20 mouse cellular contexts compared by ENCODE assay signal in genomic region chr8:69897857-69898256, GRCm38 (mm10). TPM values are rescaled to one million over a fixed set of nuclear protein-coding genes. Genes with fewer than 3 reads are reported as not detected.
DNase-seq lines count a peak whose midpoint lies in the region; ATAC-seq and TF ChIP-seq lines count a peak whose summit lies in the region.
"Had no signal": no experiment of that assay in that cellular context is flagged by ENCODE, and none has a peak within 500 bp of the region (broad histone marks: within the 10 kb centered on the region; RNA-seq: fewer than 3 reads in every experiment).

No protein-coding gene starts in this region.

- H3K36me3 ChIP-seq in forebrain, embryonic 13.5 days (ENCODE audit: poor library complexity, severe bottlenecking): peaks cover 31% of the 10 kb centered on the region
- no peaks in the 10 kb centered on the region for H3K36me3 ChIP-seq in forebrain, embryonic 11.5 days (ENCODE audit: control insufficient read depth, insufficient read depth, low read length)
- peaks cover 19% of the 10 kb centered on the region; the same call in 1 of the 2 replicates for H3K36me3 ChIP-seq in kidney, embryonic 16.5 days (ENCODE audit: insufficient read depth, low read length)
- peaks cover 28% of the 10 kb centered on the region for H3K36me3 ChIP-seq in liver, embryonic 11.5 days (ENCODE audit: control insufficient read depth, insufficient read depth, low read length)
- no peaks in the 10 kb centered on the region for H3K36me3 ChIP-seq in myocyte (ENCODE audit: control insufficient read depth, insufficient read depth)

- H3K9me3 ChIP-seq in forebrain, embryonic 13.5 days (replicated peaks): no peaks in the 10 kb centered on the region
- H3K9me3 ChIP-seq in forebrain, embryonic 11.5 days (ENCODE audit: control insufficient read depth, low read length): no peaks in the 10 kb centered on the region
- H3K9me3 ChIP-seq in kidney, embryonic 16.5 days (ENCODE audit: low read length): no peaks in the 10 kb centered on the region
- H3K9me3 ChIP-seq in liver, embryonic 11.5 days (ENCODE audit: control insufficient read depth, low read length): no peaks in the 10 kb centered on the region
- H3K9me3 ChIP-seq: forebrain, embryonic 10.5 days; heart, embryonic 15.5 days; hindbrain, embryonic 15.5 days; limb, embryonic 15.5 days; lung, embryonic 15.5 days; midbrain, embryonic 10.5 days had no signal

- H3K27me3 ChIP-seq in forebrain, embryonic 13.5 days: no peaks in the 10 kb centered on the region
- no peaks in the 10 kb centered on the region for H3K27me3 ChIP-seq in forebrain, embryonic 11.5 days (ENCODE audit: control insufficient read depth, insufficient read depth, low read length)
- no peaks in the 10 kb centered on the region for H3K27me3 ChIP-seq in kidney, embryonic 16.5 days (ENCODE audit: insufficient read depth, low read length)
- H3K27me3 ChIP-seq in liver, embryonic 11.5 days (replicated peaks; ENCODE audit: control insufficient read depth, insufficient read depth, low read length): no peaks in the 10 kb centered on the region
- no peaks in the 10 kb centered on the region for H3K27me3 ChIP-seq in myocyte (ENCODE audit: control insufficient read depth, insufficient read depth, insufficient read length)
- H3K27me3 ChIP-seq: heart, embryonic 15.5 days; hindbrain, embryonic 15.5 days; limb, embryonic 15.5 days; lung, embryonic 15.5 days had no signal

- H3K9ac ChIP-seq in forebrain, embryonic 13.5 days: peak overlapping the region; percentile 6; the same call in 1 of the 2 replicates
- no peak overlapping the region for H3K9ac ChIP-seq in forebrain, embryonic 11.5 days (ENCODE audit: low read length)
- no peak overlapping the region for H3K9ac ChIP-seq in kidney, embryonic 16.5 days (replicated peaks; ENCODE audit: low read length)
- H3K9ac ChIP-seq in liver, embryonic 11.5 days (ENCODE audit: low read depth, low read length): no peak overlapping the region
- H3K9ac ChIP-seq: heart, embryonic 15.5 days; hindbrain, embryonic 15.5 days; limb, embryonic 15.5 days; lung, embryonic 15.5 days had no signal

- no peak overlapping the region for H3K4me3 ChIP-seq in forebrain, embryonic 13.5 days
- H3K4me3 ChIP-seq in forebrain, embryonic 11.5 days (ENCODE audit: low read depth, low read length): no peak overlapping the region
- H3K4me3 ChIP-seq in kidney, embryonic 16.5 days (ENCODE audit: low read length): no peak overlapping the region
- H3K4me3 ChIP-seq in liver, embryonic 11.5 days (ENCODE audit: low read depth, low read length): no peak overlapping the region
- H3K4me3 ChIP-seq in myocyte: no peak overlapping the region
- H3K4me3 ChIP-seq: forebrain, embryonic 10.5 days; heart, embryonic 15.5 days; hindbrain, embryonic 15.5 days; limb, embryonic 15.5 days; lung, embryonic 15.5 days; midbrain, embryonic 10.5 days had no signal

- DNase-seq in forebrain, embryonic 11.5 days (ENCODE audit: low spot score): no peak
- DNase-seq in kidney, adult 8-10 months: peak; percentile 46 to 51
- no peak for DNase-seq in liver, embryonic 11.5 days (ENCODE audit: low spot score)
- DNase-seq in liver: no peak
- no peak for DNase-seq in layer of hippocampus, postnatal 36 days
- DNase-seq: adrenal gland, postnatal 14 days; cerebellum, adult 9-10 months had no signal

- H3K4me1 ChIP-seq in forebrain, embryonic 13.5 days: peaks cover 67% of the 10 kb centered on the region
- peaks cover 13% of the 10 kb centered on the region; the same call in 1 of the 2 replicates for H3K4me1 ChIP-seq in forebrain, embryonic 11.5 days (replicated peaks; ENCODE audit: control insufficient read depth, insufficient read depth, low read length)
- peaks cover 26% of the 10 kb centered on the region for H3K4me1 ChIP-seq in kidney, embryonic 16.5 days (ENCODE audit: insufficient read depth, low read length)
- H3K4me1 ChIP-seq in liver, embryonic 11.5 days (replicated peaks; ENCODE audit: control insufficient read depth, insufficient read depth, low read length): peaks cover 20% of the 10 kb centered on the region

- peaks cover 50% of the 10 kb centered on the region for H3K79me2 ChIP-seq in myocyte (ENCODE audit: control insufficient read depth, insufficient read depth)

- H3K27ac ChIP-seq in forebrain, embryonic 13.5 days: no peak overlapping the region
- no peak overlapping the region for H3K27ac ChIP-seq in forebrain, embryonic 11.5 days (ENCODE audit: low read depth, low read length)
- H3K27ac ChIP-seq in kidney, embryonic 16.5 days (ENCODE audit: low read length): no peak overlapping the region
- peak overlapping the region; percentile 32; the same call in 1 of the 2 replicates for H3K27ac ChIP-seq in liver, embryonic 11.5 days (ENCODE audit: low read depth, low read length)
- H3K27ac ChIP-seq: forebrain, embryonic 10.5 days; heart, embryonic 15.5 days; hindbrain, embryonic 15.5 days; limb, embryonic 15.5 days; lung, embryonic 15.5 days; midbrain, embryonic 10.5 days had no signal

- no peak for TF ChIP-seq POLR2A in myocyte (IDR thresholded peaks at IDR 0.05; ENCODE audit: insufficient read length, low read depth)

- H3ac ChIP-seq in myocyte (ENCODE audit: control insufficient read depth, insufficient read length): no peak overlapping the region

- ATAC-seq in forebrain, embryonic 13.5 days: no peak
- no peak for ATAC-seq in forebrain, embryonic 11.5 days (replicated peaks; ENCODE audit: low FRiP score)
- ATAC-seq in kidney, embryonic 16.5 days (ENCODE audit: low FRiP score, low TSS enrichment): no peak
- ATAC-seq in liver, embryonic 11.5 days (replicated peaks; ENCODE audit: low FRiP score): no peak
- ATAC-seq: midbrain, embryonic 16.5 days had no signal

- no peak overlapping the region for H3K4me2 ChIP-seq in forebrain, embryonic 13.5 days
- H3K4me2 ChIP-seq in forebrain, embryonic 11.5 days (ENCODE audit: low read depth, low read length, severe bottlenecking): no peak overlapping the region
- H3K4me2 ChIP-seq in kidney, embryonic 16.5 days (replicated peaks; ENCODE audit: low read depth, low read length): no peak overlapping the region
- H3K4me2 ChIP-seq in liver, embryonic 11.5 days: no peak overlapping the region; the same call in 1 of the 2 replicates
- H3K4me2 ChIP-seq in myocyte (ENCODE audit: low read depth): peak overlapping the region; percentile 32
- H3K4me2 ChIP-seq: heart, embryonic 15.5 days; hindbrain, embryonic 15.5 days; limb, embryonic 15.5 days; lung, embryonic 15.5 days had no signal

- 84% methylated on average over 6 of the region's 6 CpGs for WGBS in forebrain, embryonic 13.5 days
- WGBS in forebrain, embryonic 11.5 days: 91% methylated on average over 6 of the region's 6 CpGs
- 88% methylated on average over 6 of the region's 6 CpGs for WGBS in kidney, embryonic 16.5 days
- WGBS in liver, embryonic 11.5 days: 91% methylated on average over 6 of the region's 6 CpGs

TF ChIP-seq in myocyte, 11 proteins besides CTCF, POLR2A, EP300 and RAD21 (continues in another document):
- TF ChIP-seq CEBPB (IDR thresholded peaks at IDR 0.05; ENCODE audit: insufficient read depth, poor library complexity, severe bottlenecking): no peak
- no peak for TF ChIP-seq SRF (IDR thresholded peaks at IDR 0.05; ENCODE audit: control insufficient read depth, insufficient read length, low read depth)
- no peak for TF ChIP-seq E2F4 (IDR thresholded peaks at IDR 0.05; ENCODE audit: insufficient read depth)
- no peak for TF ChIP-seq TCF3 (IDR thresholded peaks at IDR 0.05; ENCODE audit: insufficient read length, low read depth)
- no peak for TF ChIP-seq MYOD1 (IDR thresholded peaks at IDR 0.05; ENCODE audit: control insufficient read depth in 1 of 3, insufficient read length in 2 of 3, low read depth in 2 of 3)
- TF ChIP-seq MYOG (IDR thresholded peaks at IDR 0.05; ENCODE audit: control insufficient read depth in 1 of 3, insufficient read depth in 1 of 3, insufficient read length in 2 of 3, low read depth in 2 of 3): no peak
- TF ChIP-seq TCF12 (IDR thresholded peaks at IDR 0.05; ENCODE audit: insufficient read depth, poor library complexity, severe bottlenecking): no peak
- no peak for TF ChIP-seq REST (IDR thresholded peaks at IDR 0.05; ENCODE audit: insufficient read depth, insufficient read length)
- TF ChIP-seq MAX (IDR thresholded peaks at IDR 0.05; ENCODE audit: low read depth): no peak

RNA-seq across cellular contexts. Expression of gene Tssk6, which starts 4.1 kb away (rescaled TPM):
- polyA plus RNA-seq in forebrain, embryonic 13.5 days (2015; fragmentation: Nextera tagmentation; extraction: Ambion mirVana): 2.5 and 3.4 TPM in 2 replicates
- 5.2 and 6.0 TPM in 2 replicates for polyA plus RNA-seq in forebrain, embryonic 11.5 days (2014; fragmentation: Nextera tagmentation; extraction: Ambion mirVana)
- polyA plus RNA-seq in kidney, embryonic 16.5 days (2015; fragmentation: Nextera tagmentation; extraction: Ambion mirVana): 3.8 and 3.9 TPM in 2 replicates
- 4.5 and 5.2 TPM in 2 replicates for polyA plus RNA-seq in liver, embryonic 11.5 days (2014; fragmentation: Nextera tagmentation; extraction: Ambion mirVana)
- polyA plus RNA-seq in myocyte (2012; fragmentation: generic; extraction: Trizol): 0.92 TPM
- under 1 TPM in 1 of 2 experiments, not detected in 1; 0.76 TPM for total RNA-seq in layer of hippocampus, postnatal 36 days (2021)
- total RNA-seq: common myeloid progenitor, adult 5-6 weeks; left cerebral cortex, adult 18-20 months had no signal

RNA-seq across cellular contexts. Expression of gene Ndufa13, which starts 4.5 kb away (rescaled TPM):
- 172 and 183 TPM in 2 replicates for polyA plus RNA-seq in forebrain, embryonic 13.5 days (2015; fragmentation: Nextera tagmentation; extraction: Ambion mirVana)
- polyA plus RNA-seq in forebrain, embryonic 11.5 days (2014; fragmentation: Nextera tagmentation; extraction: Ambion mirVana): 153 and 155 TPM in 2 replicates
- 197 and 199 TPM in 2 replicates for polyA plus RNA-seq in kidney, embryonic 16.5 days (2015; fragmentation: Nextera tagmentation; extraction: Ambion mirVana)
- 145 and 159 TPM in 2 replicates for polyA plus RNA-seq in liver, embryonic 11.5 days (2014; fragmentation: Nextera tagmentation; extraction: Ambion mirVana)
- 277 TPM for polyA plus RNA-seq in myocyte (2012; fragmentation: generic; extraction: Trizol)
- 100 to 1,000 TPM; 154 to 159 TPM for total RNA-seq in layer of hippocampus, postnatal 36 days (2021)

RNA-seq across cellular contexts. Expression of gene Yjefn3, which starts 4.7 kb away (rescaled TPM):
- polyA plus RNA-seq in forebrain, embryonic 13.5 days (2015; fragmentation: Nextera tagmentation; extraction: Ambion mirVana): 7.2 and 7.9 TPM in 2 replicates
- 4.0 and 4.4 TPM in 2 replicates for polyA plus RNA-seq in forebrain, embryonic 11.5 days (2014; fragmentation: Nextera tagmentation; extraction: Ambion mirVana)
- polyA plus RNA-seq in kidney, embryonic 16.5 days (2015; fragmentation: Nextera tagmentation; extraction: Ambion mirVana): 3.1 and 5.0 TPM in 2 replicates
- polyA plus RNA-seq in liver, embryonic 11.5 days (2014; fragmentation: Nextera tagmentation; extraction: Ambion mirVana): 1.7 and 1.9 TPM in 2 replicates
- polyA plus RNA-seq in myocyte (2012; fragmentation: generic; extraction: Trizol): 19.0 TPM
- 10 to 100 TPM; 32.3 to 36.3 TPM for total RNA-seq in layer of hippocampus, postnatal 36 days (2021)
- total RNA-seq: common myeloid progenitor, adult 5-6 weeks; hematopoietic stem cell, adult 5-6 weeks had no signal

RNA-seq across cellular contexts. Expression of gene Cilp2, which starts 10.4 kb away (rescaled TPM):
- 1.1 and 1.3 TPM in 2 replicates for polyA plus RNA-seq in forebrain, embryonic 13.5 days (2015; fragmentation: Nextera tagmentation; extraction: Ambion mirVana)
- 0.20 and 0.35 TPM in 2 replicates for polyA plus RNA-seq in forebrain, embryonic 11.5 days (2014; fragmentation: Nextera tagmentation; extraction: Ambion mirVana)
- 0.94 and 0.99 TPM in 2 replicates for polyA plus RNA-seq in kidney, embryonic 16.5 days (2015; fragmentation: Nextera tagmentation; extraction: Ambion mirVana)
- 0.48 and 0.56 TPM in 2 replicates for polyA plus RNA-seq in liver, embryonic 11.5 days (2014; fragmentation: Nextera tagmentation; extraction: Ambion mirVana)
- polyA plus RNA-seq in myocyte (2012; fragmentation: generic; extraction: Trizol): 0.20 TPM
- total RNA-seq in layer of hippocampus, postnatal 36 days (2021): under 1 TPM; 0.86 to 0.92 TPM
- total RNA-seq: common myeloid progenitor, adult 5-6 weeks; hematopoietic stem cell, adult 5-6 weeks had no signal

Comparison
In these comparisons a context has a peak if more than half of its experiments do, and no peak if none do; other contexts are left out.
1. DNase-seq: peak in kidney, adult 8-10 months (2 of 2); none in forebrain, embryonic 11.5 days (single experiment), liver, embryonic 11.5 days (single experiment), liver (single experiment) and layer of hippocampus, postnatal 36 days (0 of 2).